Mouse (Mus musculus) frontal cortex, postnatal 36 days (tissue): ENCODE measurements around the gene Sgsm1.
"Not testable (repeated sequence)": the region's sequence is repeated elsewhere in the genome, so short reads cannot be mapped to it uniquely, and the experiment has no call there.

Source experiments
- DNase-seq, 2 experiments: peaks; one replicate each; pipeline ENCODE4 v3.0.0; 2022; ENCODE audit warnings: low spot score in 2 of 2

Sgsm1 gene

DNA sequence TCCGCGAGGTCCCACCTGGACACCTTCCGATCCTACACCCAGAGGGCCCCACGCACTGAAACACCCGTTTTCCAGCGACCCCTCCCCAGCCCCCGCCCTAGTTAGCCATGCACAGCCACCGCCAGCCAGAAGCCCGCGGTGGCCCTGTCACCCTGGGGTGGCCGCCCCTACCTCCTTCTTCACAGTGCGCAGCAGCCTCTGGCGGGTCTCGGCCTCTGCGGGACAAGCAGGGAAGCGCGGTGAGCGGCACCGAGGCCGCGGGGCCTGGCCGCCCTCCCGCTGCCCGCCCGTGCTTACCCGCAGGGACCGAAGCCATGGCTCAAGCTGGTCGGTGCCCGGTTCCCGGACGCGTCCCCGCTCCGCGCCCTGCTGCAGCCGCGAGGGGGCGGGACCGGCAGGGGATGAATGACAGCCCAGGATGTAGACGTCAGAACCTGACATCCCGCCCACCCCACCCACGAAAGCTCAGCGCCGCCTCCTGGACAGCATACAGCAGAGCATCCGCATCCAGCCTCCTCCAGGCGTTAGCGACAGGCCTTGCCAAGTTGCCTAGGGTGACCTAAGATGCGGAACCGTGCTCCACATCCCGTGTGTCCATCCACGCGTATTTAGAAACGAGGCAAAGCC is at the start of gene Sgsm1:
Gene Sgsm1 (minus strand): TSS at position 410 of the 627 bp plus-strand sequence.
- DNase-seq = peak; percentile 79 to 81

DNA sequence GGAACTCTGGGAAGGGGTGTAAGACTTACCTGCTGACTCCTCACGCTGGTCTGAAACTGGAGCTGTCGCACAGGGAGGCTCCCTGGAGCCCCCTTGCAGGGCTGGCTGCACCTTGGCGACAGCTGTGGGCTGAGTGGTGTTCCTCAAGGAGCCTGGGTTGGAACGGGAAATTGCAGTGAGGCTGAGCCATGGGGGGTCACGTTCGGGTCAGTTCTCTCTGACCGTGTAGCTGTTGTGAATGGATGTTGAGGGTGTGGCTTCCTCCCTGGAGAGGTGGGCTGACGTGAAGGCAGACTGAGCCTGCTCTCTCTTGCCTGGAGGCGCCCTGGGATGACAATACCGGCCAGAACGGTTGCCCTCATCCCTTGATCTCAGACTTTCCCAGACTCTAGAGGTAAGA is 48.2 kb upstream of the Sgsm1 start:
- no peak for DNase-seq

DNA sequence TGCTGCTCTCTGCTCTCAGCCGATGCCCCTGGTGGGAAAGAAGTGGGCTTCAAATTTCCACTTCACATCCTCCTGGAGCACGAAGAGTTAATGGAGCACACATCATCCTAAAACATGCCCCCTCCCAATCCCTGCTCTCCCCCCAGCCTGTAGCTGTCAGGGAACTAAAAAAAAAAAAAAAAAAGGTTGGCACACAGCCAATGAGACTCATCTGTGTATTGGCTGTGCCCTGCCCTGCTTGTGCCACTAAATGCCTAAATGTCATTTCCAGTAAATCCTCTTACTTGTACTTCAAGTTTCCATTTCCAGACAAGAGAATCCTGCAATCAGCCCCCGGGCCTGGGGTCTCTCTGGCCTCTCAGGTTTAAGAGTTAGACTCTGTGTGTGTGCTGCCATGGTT is 47.1 kb upstream of the Sgsm1 start:
- DNase-seq = no peak

DNA sequence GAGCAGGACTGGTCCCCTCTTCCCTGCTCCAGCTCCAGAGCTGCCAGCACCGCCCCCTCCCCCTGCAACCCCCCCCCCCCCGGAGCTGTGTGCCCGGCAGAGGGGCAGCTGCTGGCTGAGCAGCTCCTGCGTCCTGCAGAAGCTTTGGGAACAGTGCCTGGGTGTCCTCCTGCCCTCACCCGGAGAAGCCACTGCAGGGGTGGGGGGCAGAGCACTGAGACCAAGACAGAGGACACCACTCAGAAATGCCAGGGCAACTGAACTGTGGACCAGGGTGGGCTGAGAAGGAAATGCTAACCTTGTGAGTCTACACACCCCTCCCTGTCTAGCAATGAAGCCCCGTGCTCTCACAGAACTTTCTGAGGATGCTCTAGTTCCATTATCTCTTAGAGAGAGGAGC is 46.6 kb upstream of the Sgsm1 start, which contains the start of gene Aym1:
Gene Aym1 (plus strand): TSS at position 109 of the 400 bp plus-strand sequence.
- DNase-seq = no peak

DNA sequence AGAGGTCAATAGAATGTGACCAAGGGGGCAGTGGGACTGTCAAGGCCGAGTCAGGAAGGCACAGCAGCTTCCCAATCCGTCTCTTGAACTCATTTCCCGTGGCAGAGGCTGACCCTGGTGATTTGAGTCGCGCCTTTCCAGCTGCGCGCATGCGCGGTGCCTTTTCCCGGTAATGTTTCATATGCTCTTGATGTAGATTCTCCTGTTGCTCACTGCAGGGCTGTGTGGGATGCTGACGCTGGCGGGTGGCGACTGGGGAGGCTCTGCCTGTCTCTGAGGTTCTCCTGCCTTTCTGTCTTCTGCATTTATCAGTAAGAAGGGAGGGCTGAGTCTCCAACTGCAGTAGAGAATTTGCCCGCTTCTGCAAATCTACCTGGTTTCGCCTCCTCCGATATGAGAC is 43.7 kb upstream of the Sgsm1 start:
- DNase-seq = peak; percentile 74 to 77

DNA sequence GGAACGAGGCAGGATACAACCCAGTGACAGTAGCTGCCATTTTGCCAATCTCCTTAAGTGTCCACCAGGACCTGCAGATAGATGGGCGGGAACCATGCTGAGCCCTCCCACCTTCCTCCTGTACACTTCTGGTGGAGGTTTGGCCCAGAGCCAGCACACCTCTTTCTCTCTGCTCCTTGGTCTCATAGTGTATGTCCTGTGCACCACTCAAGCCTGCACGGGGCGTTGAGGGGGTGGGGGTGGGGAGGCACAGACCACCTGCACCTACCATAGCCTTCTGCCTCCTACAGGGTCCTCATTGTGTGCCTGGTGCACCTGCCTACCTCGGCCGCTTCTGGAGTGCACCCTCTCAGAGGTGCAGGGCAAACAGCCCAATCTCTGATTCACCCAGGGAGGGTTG is 42.0 kb upstream of the Sgsm1 start:
- DNase-seq = no peak

DNA sequence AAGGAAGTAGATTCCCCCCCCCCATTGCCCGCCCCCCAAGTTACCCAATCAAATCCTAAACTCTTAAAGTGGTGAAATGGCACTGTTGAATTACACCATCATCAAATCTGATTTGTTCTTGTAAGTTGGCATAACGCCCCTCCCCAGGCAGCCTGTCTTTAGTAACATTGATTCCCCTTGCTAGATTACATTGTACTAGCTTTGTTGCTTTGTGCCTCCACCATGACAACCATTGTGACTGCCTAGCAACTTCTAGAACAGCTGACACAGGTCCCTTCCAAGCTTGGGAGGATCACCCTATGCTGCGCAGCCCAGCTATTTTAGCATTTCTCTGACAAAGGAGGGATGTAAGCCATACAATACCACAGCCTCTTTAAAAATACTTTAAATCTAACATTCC is 41.2 kb upstream of the Sgsm1 start:
- no peak for DNase-seq

DNA sequence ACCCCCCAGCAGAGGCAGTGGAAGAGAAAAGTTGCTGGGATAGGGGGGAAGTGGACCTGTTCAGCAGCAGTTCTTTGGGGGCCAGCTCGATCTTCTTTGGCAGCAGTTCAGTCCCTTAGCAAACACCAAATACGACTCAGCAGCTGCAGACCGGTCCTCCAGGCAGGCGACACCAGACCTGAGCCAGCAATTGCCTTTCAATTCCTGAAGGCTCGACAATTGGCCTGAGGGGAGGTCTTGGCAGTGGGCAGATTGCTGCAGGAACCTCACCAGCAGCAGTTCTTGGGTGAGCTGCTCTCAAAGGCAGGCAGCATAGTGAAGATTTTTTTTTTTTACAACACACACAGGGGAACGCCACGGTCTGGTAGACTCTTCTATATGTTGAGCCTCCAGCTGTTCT is 39.2 kb upstream of the Sgsm1 start:
- no peak for DNase-seq

DNA sequence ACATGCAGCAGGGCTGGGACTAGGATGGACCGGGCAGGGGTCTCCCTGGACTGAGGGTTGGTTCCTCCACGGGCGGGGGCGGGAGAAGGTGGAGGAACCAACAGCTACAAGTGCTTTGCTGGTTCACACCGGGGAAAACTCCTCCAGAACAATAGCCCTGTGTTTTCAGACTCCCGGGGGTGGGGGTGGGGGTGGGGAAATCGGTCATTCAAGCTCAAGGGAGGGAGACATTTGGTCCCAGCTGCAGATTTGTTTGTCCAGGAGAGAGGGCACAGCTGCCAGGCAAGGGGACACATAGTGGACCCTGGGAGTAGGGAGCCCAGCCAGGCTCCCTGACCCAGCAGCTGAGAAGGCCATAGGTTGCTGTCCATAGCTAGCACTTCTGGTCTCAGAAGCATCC is 38.6 kb upstream of the Sgsm1 start:
- no peak for DNase-seq

DNA sequence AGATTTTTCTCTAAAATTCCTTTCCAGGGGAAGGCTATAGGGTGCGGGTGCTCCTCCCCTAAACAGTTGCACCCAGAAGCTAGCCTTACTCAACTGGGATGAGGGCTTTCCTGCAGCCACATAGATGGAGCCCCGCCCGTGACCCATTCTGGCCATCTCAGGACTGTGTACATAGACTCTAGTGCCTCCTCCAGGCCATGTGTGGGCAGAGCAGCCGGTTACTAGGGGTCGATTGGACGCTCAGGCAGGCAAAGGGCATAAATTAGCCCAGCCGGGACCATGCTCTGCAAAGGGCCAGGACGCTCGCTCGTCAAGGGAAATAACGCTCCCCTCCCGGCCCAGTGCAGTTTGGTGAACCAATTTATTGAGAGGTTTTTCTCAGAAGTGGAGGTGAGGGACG is 38.0 kb upstream of the Sgsm1 start:
- no peak for DNase-seq

DNA sequence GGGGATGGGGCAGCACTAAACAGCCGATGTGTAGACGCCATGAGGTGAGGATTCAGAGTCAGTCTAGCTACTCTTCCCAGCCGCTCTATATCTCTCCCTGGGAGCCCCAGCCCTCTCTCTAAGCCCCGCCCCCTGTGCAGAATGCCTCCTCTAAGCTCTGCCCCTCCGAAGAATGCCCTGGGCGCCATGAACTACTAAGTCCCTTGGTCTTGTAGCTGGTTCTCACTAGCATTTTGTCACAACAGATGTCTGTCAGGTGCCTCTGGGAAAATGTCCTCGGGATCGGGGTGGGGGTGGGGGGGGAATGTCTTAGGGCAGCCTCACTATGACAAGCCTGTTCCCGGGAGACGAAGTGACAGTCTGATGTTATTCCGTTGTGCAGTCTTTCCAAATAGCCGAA is 37.0 kb upstream of the Sgsm1 start:
- DNase-seq = no peak

DNA sequence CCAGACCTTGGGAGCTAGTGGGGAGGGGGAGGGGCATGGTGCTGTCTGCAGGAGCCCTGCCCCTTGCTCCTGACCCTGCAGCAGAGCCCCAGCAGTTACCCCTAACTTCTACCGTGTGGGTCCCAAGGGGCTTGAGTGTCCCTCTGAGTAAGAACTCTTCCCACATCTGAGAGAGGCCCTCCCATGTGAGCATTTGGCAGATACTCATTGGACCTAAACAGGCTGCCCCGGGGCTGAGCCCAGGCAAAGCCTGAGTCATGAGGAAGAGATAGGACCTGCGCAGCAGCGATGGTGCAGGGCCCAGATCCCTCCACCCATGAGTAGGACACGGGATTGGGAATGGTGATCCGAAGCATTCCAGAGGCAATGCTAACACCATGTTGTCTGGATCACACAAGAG is 36.1 kb upstream of the Sgsm1 start:
- not testable (repeated sequence) for DNase-seq

DNA sequence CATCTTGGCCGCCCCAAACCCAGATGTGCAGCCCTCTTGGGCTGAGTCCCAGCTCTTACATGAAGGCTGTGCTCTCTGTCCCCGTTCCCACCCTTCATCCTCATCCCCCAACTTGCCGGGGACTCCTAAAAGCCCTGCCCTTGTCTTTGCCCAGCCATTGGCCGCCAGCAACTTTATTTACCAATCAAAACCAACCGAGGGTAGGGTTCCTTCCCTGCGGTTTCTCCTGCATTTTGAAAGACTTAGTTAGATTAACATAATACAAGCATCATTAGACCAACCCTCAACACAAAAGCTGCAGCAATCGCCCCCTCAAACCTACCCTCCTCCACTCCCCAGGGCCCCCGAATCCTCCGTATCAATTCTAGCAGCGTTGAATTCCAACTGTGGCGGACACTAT is 35.2 kb upstream of the Sgsm1 start:
- DNase-seq = no peak

DNA sequence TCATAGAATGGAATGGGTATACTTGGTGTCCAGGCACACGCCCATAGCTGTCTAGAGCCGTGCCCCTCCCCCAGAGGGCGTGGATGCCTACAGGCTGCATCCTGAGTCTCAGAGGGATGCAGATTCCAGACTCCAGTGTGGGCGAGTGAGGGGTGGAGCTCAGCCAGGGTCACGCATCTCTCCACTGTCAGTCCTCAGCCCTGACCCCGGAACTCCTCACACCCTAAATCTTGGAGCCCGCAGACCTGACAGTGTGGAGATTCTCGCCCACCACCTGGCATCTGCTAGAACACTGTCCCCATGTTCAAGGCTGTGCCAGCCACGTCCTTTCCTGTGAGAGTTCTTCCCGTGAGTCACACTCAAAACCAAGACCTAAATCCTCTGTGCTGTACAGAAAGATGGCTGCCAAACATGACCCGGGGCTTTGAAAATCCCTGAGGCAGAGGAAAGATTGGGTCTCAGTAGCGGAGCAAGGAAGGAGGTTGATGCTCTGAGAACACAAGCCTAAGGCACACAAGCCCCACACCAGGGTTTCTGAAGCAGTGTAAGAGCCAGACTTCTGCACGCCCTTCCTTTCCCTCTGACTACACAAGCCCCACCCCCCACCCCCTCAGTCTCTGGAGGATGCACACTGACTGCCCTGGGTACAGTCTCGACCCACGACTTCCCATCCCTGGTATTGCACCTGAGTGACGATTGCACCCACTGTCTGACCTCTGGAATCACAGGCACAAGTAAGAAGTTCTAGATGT is 34.2 kb upstream of the Sgsm1 start:
- DNase-seq = peak; percentile 52 to 53

DNA sequence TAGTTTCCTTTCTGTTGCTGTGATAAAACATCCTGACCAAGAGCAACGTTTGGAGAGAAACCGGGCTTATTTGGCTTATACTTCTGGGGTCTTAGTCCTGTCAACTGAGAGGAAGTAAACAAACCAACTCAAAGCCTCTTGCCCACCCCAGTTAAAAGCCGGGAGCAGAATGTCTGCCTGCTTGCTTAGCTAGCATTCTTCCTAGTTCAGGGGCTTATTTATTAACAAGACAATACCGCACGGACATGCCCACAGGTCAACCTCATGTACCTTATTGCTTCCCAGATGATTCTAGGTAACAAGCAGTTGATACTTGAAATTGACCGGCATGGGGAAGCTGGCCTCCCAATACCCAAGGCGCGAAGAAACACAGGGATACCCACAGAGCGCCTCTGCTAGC is 25.7 kb upstream of the Sgsm1 start:
- DNase-seq = no peak

DNA sequence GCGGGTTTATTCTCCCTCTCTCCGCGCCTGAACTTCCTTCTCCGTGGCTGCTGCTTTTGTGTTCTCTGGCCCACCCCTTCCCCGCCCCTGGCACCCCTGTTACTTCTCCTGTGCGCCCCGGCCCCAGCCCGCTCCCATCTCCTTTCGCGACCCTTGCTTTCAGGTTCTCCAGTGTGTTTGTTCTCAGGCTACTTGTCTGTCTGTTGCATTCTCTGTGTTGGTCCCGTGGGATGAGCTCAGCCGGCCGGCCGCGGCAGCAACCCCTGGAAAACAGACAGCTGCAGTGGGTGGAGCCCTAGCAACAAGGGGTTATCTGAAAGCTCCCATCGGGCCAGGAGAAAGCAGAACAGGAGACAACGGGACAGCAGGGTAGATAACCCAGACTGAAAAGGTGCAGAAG is 25.1 kb upstream of the Sgsm1 start:
- DNase-seq = no peak

DNA sequence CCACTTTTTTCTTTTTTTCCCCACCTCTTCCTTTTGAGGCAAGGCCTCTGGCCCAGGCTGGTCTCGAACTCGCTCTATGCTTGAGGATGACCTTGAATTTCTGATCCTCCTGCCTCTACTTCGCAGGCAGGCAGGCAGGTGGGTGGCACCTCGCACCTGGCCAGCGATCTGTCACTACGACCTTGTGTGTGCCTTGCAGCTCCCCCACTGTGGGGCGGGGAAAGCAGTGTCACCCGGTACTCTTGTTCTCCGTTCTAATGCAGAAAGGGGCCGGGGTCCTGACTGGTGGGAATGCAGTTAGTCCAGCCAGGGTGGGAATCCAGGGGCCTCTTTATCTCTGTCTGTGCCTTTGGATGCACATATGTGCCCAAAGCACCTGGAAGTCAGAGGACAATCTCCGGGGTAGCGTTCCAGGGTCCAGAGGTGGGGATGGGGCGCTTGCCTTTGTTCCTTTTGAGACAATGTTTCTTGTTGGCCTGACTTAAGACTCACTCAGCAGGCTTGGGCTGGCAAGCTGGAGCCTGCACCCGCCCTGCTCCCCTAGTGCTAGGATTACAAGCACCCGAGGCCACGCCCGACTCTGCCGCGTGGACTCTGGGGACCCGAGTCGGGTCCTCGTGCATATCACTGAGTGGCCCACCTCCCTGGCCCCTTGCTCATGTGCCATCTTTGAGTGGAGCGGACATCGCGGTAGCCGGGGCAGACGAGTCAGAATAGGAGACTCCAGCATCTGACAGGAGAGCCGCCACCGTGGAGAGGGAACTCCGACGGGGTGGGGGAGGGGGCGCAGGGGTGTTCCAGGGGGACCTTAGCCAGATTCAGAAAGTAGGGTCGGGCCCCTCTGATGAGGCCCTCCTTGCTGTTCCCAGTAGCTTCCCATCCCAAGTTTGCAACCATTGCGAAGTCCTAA is 24.3 kb upstream of the Sgsm1 start:
- no peak for DNase-seq

DNA sequence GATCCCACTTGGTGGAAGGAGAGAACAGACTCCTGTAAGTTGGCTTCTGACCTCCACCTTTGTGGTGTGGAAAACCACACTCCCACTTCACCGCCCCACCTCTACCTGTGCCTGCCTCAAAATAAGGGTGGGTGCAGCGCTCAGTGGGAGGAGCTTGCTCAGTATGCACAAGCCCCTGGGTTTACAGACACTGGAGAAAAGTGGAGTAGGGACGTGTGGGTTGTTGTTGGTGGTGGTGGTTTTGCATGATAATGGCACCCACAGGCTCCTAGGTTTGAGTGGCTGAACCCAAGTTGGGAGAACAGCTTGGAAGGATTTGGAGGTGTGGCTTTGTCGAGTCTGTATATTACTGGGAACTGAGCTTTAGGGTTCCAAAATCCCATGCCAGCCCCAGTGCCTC is 22.3 kb upstream of the Sgsm1 start:
- DNase-seq = no peak

DNA sequence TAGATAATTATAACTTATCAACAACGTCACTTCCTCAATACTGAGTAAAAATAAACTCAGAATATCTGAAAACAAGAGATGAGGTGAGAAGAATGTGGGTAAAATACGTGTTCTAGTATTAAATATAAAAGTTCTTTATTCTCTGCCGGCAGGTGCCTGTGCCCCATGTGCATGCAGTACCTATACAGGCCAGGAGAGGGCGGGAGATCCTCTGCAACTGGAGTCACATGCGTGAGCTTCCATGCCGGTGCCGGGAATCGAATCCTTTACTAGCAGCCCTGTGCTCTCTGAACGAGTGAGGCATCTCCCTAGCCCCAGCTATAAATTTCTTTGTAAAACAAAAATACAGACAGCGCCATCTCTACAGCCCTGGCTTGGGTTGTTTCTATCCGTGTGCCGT is 21.7 kb upstream of the Sgsm1 start:
- DNase-seq = no peak

DNA sequence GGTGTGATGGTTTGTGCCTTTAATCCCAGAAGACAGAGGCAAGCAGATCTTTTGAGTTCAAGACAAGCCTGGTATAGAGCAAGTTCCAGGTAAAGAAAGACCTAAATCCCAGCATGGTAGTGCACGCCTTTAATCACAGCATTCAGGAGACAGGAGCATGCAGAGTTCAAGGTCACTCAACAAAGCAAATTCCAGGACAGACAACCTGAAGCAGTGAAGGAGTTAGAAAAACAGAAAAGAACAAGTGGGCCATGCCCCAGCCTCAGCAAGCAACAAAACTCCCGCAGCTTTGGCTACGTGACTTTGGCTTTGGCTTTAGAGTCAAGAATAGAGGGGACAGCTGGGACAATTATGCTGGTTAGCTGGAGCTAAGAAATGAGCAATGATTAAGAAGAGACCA is 19.6 kb upstream of the Sgsm1 start:
- no peak for DNase-seq

DNA sequence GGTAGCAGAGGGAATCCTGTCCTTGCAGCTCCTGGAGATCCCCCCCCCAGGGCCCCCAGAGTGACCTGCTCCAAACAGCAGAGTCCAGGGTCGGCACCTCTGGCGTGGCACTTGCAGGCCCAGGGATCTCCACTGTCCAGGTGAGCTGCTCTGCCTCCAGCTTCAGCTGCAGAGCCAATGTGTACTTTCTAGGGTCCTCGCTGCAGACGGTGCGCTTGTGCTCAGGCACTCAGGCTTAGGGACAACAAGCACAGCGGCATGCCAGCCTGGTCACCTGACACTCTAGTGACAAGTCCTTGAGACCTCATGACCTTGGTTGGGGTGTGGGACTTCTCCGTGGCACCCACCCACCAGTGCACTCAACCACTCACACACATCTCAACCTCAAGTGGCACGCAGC is 18.9 kb upstream of the Sgsm1 start:
- DNase-seq = no peak

DNA sequence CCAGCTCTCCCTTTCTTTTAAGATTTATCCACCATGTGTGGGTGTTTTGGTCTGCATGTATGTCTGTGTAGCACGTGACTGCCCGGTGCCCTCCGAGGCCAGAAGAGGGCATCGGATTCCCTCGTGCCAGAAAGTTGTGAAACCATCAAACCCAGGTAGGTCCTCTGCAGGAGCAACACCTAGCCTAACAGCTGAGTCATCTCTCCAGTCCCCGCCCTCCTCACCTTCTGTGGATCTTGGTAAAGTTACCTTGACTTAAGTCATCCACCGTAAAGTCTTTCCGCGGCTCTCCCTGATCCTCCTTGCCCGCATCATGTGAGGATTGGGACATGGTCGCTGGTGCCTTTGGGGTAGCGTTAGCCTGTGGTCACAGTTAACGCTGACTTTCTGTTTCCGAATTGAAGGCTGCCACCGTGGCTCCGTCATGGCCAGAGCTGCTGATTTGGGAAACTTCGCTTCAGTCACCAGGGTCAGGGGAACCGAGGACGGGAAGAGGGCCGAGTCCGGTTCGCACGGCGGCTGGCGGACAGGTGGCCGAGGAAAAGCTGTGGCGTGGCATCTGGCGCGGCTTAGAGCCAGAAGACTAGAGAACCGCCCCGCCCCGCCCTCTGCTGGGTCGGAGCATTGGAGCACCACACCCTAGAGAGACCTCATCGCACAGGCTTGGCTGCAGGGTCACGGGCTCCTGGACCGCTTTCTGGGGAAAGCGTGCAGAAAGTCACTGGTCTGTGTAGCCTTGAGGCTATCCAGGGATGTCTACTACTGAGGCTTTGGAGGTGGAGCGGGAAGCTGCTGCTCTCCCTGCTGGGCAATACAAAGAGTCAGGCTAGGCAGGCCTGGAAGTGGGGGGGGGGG is 13.4 kb upstream of the Sgsm1 start:
- DNase-seq = no peak
